Mouse (Mus musculus): Measurements from ENCODE around the gene 6030452D12Rik.
A peak's percentile ranks its signal among the peaks of the same experiment; 100 is the strongest.

The 6030452D12Rik gene

DNA sequence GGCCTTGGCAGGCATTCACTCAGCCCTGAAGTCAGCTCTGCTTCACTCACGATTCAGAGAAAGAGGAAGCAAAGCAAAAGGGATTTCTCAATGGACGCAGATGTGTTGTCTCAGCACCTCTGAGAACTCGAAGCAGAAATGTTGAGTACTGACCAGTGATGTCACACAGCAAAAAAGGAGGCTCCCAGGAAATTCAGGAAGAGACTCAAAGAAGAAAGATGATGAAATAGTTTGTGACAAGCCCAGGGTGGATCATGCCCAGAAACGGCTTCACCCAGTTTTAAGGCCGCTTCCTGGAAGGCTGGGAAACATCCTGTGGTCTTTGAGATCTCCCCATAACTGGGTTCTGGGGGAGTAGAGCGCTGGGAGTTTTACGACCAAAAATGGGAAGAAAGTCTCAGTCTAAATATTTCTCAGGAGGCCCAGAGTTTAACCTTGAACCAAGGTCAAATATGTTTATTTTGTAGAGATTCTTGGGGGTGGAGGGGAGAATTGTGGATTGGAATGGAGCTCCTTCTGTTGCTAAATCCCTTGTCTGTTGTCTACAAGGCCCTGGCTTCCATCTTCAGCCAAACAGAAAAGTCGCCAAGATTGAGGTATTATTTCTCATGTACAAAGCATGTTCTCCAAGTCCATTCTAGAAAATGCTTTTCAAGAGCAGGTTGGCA lies at the start of gene 6030452D12Rik:
TSS of gene 6030452D12Rik (plus strand) at position 505 of the 668 bp plus-strand sequence.
- DNase-seq, result no peak

GRCm38 (mm10) chr8:106451301-106452085 lies 48.8 kb upstream of the 6030452D12Rik start:
- DNase-seq, result no peak

DNA sequence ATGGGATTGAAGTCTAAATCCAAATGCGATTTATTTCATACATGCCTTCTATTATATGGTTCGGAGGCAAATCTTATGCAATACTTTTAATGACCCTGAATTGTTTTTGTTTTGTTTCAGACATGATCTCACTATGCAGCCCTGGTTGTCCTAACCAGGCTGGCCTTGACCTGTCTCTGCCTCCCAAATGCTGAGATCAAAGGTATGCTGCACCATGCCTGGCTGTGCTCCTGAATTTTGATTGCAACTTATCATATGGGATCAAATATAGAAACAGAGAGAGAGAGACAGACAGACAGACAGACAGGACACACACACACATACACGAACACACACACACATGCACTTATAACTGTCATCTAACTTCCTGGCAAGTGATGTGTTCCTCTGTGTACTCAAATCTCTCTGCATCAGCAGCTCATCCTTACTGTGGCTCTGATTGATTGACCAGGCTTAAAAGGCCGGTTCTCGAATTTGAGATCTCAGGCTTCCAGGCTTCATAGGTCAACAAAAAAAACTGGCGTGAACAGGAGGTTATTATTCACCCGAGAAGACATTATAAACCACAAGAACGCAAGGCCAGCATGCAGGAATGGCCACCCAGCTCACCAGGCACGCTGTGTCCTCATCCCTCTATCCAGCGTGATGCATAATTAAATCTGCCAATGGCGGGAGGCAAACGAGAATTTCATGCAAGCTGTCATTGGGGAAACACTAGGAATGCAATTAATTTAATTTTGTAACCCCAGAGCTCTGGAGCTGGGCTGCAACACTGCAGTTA lies 47.4 kb upstream of the 6030452D12Rik start:
- DNase-seq, result no peak

GRCm38 (mm10) chr8:106454036-106454435 lies 46.3 kb upstream of the 6030452D12Rik start:
- no peak for DNase-seq

GRCm38 (mm10) chr8:106462131-106462530 lies 38.2 kb upstream of the 6030452D12Rik start:
- no peak for DNase-seq

GRCm38 (mm10) chr8:106463795-106464194 lies 36.5 kb upstream of the 6030452D12Rik start:
- DNase-seq, result no peak

GRCm38 (mm10) chr8:106469485-106469884 lies 30.8 kb upstream of the 6030452D12Rik start:
- no peak for DNase-seq

DNA sequence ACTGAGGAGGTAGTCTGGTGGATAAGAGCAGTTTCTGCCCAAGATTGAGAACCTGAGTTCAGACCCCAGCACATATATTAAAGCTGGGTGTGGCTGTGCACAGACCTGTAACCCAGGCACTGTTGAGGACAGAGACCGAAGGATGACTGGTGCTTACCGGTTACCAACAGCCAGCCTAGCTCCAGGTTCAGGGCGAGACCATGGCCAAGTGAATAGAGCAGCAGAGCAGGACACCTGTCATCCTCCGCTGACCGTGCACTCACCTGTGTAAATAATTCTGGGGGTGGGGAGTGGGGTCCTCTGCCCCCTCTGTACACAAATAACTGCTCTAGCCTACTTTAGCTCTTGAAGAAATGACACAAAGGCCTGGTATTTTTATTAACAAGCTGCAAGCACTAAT lies 26.3 kb upstream of the 6030452D12Rik start:
- DNase-seq, result no peak

DNA sequence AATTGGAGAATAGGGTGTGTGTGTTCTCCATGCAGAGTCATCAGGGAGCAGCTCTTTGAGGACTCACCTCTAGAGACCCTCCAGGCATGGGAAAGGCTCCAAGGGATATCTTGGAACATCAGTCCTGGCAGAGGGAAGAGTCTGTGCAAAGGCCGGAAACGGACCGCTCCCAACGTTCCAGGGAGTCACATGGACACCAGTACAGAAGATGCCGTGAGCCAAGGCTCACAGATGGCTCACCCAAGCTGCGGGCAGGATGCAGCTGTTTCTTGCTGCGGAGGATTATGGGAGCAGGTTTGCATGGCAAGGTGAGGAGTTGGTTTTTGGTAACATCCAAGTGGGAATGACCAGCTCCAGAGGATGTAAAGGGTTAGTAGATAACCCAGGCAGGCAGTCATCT lies 3.9 kb downstream of the 6030452D12Rik start:
- no peak for DNase-seq

- DNase-seq, result no peak
Measured at GRCm38 (mm10) chr8:106505328-106505965, 5.1 kb downstream of the 6030452D12Rik start.

- DNase-seq, result no peak
Measured at GRCm38 (mm10) chr8:106506106-106506505, 5.8 kb downstream of the 6030452D12Rik start.

DNA sequence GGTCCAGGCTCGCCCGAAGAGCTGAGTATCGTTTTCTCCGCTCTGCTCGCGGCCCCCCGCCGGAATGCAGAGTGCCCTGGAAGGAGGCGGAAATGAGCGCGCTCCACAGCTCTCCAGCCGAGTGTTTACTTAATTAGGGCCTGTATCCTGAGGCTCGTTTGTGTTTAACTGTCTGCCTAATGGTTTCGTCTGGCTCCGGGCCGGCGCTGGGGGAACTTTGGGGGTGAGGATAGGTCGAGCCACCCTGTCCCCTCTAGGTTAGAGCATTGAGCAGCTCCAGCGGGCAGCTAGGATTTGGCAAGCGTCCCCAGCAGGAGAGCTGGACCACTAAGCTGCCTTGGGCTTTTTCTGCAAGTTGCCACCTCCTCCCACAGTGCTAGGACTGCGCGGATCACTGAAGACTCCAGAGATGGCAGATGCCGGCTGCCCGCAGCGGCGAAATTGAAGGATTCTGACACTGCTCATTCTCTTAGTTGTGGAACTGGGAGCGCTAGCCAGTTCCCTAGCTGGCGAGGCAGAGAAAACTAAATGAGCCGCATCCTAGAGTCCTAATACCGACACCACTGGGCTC lies 7.5 kb downstream of the 6030452D12Rik start:
- DNase-seq, result no peak

DNA sequence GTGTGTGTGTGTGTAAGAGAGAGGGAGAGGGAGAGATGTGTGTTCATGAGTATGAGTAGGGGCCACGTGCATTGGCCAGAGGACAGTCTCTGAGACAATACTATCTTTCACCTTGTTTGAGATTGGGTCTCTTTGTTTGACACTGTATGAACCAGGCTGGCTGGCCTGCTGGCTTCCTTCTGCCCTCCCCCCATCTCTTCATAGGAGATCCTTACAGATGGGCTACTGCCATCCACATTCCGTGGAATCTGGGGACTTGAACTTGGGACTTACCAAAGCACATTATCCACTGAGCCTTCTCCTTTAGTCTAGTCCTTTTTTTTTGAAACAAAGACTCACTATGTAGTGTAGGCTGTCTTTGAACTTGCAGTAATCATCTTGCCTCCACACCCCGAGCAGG lies 8.1 kb downstream of the 6030452D12Rik start:
- no peak for DNase-seq

- DNase-seq, result no peak
Measured at GRCm38 (mm10) chr8:106509079-106509780, 8.9 kb downstream of the 6030452D12Rik start.

- DNase-seq, result peak in 1 of 2 experiments; percentile 20
Measured at GRCm38 (mm10) chr8:106510365-106510975, 10.1 kb downstream of the 6030452D12Rik start, which contains the start of gene Cdh3. TSS of gene Cdh3 (plus strand) at chr8:106510891.

DNA sequence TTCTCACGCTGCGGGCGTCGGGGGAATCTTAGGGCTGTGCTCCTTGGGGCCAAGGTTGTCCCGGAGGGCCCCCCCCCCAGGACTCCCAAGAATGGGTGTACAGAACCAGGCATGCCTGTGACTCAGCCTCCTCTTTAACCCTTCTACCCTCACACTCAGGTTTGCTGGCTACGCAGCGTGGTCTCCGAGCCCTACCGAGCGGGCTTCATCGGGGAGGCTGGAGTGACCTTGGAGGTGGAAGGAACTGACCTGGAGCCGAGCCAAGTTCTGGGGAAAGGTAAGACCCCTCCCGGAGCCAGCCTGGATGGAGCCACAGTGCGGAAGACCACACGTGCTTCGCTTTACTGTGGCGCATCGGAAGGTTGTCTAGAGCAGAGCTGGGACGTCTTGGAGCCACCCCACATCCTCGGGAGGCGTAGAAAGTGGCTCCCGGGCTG lies 10.8 kb downstream of the 6030452D12Rik start:
- no peak for DNase-seq

GRCm38 (mm10) chr8:106511531-106512041 lies 11.3 kb downstream of the 6030452D12Rik start:
- no peak for DNase-seq

DNA sequence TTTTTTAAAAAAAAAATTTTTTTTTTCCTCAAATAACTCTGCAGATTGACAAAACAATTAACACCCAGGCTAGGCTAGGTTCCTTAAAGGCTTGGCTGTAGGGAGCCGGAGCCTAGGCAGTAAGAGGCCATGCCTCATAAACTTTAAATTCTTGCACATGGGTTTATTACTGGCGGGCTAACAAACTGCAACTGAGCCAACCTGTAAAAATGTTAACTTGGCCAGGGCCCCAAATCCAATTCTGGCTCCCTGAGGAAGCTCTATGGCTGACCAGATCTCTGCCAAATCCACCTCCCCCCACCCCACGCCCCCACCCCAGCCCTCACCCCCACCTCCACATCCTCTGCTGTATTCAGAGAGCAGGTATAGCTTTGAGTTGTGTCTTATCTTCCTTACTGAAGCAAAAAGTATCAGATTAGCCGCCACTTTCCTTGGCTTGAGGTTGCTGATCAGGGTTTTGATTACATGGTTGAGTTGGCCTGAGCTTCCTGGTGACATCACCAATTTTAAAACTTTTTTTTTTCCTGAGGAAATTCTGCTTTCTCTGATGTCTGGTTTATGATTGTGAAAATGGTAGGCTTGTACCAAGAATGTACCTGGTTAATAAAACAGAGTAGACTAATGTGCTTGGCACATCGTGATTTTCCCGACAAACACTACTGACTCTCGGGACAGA lies 12.3 kb downstream of the 6030452D12Rik start:
- DNase-seq, result no peak

DNA sequence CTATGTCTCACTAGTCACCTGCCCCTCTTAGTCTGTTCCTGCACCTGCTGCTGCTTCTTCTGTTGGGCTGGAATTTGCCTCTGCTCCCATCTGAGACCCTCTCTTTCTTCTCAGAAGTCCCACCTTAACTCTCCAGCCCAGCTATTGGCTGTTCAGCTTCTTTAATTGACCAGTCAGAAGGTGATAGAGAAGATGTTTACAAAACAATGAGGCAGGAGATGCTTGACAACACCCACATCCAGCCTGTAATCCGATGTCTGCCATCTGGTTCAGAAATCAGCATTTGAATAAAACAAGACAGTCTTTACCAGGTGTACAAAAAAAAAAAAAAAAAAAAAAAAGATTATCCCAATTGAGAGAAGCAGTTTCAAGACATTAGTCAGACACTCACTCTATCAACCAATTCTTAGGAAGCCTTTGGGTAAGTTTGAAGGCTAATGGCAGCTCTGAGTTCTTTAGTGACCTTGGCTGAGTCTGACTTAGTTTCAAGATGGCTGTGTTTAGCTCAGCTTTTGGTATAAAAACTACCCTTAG lies 15.7 kb downstream of the 6030452D12Rik start:
- no peak for DNase-seq

- DNase-seq, result no peak
Measured at GRCm38 (mm10) chr8:106516581-106516980, 16.3 kb downstream of the 6030452D12Rik start.
